In the genomic region with DNA sequence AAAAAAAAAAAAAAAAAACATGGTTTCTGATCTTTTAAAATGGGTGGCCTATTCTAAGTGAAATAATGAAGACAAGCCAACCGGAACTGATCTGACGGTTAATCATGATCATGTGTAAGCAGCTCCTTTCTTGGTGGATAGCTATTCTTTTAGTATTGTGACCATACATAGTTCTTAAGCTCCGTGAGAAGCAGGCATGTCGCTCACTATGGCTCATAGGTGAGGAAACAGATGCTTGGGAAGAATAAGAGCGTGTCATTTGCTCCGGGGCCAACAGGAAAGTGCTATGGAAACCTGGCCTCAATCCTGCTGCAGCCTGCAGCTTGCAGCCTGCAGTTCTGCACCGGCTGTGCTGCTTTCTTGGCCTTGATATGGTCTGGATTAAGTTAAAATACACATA, we compare ENCODE assay signal across 13 mouse cellular contexts. TPM values are rescaled to one million over a fixed set of nuclear protein-coding genes. Genes with fewer than 3 reads are reported as not detected.
DNase-seq lines count a peak whose midpoint lies in the region; ATAC-seq and TF ChIP-seq lines count a peak whose summit lies in the region.
"Had no signal": no experiment of that assay in that cellular context is flagged by ENCODE, and none has a peak within 500 bp of the region (broad histone marks: within the 10 kb centered on the region; RNA-seq: fewer than 3 reads in every experiment).

No protein-coding gene starts in this region.

- H3K9ac ChIP-seq in lung, embryonic 15.5 days: no peak overlapping the region
- H3K9ac ChIP-seq in heart, embryonic 16.5 days (ENCODE audit: low read length): no peak overlapping the region
- H3K9ac ChIP-seq: limb, embryonic 12.5 days had no signal

- TF ChIP-seq CTCF in gastrocnemius, adult 2 months (IDR thresholded peaks at IDR 0.05): no peak

- no peak overlapping the region for H3K4me2 ChIP-seq in lung, embryonic 15.5 days
- H3K4me2 ChIP-seq in heart, embryonic 16.5 days (ENCODE audit: low read depth, low read length): no peak overlapping the region; the same call in 1 of the 2 replicates
- H3K4me2 ChIP-seq: limb, embryonic 12.5 days had no signal

- no peak for ATAC-seq in lung, embryonic 15.5 days (ENCODE audit: borderline replicate concordance, extremely low read depth, low FRiP score, low TSS enrichment)
- ATAC-seq in heart, embryonic 16.5 days (replicated peaks; ENCODE audit: extremely low read depth, insufficient read depth, low FRiP score): no peak
- ATAC-seq: activated CD4-positive, CD25-positive, alpha-beta regulatory T cell, adult 4 months had no signal

- DNase-seq in gastrocnemius, adult 2 months: peak; percentile 54
- DNase-seq in gastrocnemius, postnatal 14 days: no peak
- DNase-seq in lung, postnatal 14 days: no peak
- peak; percentile 65 for DNase-seq in cerebellum, adult 9-10 months
- no peak for DNase-seq in layer of hippocampus, postnatal 36 days
- DNase-seq in thymus, postnatal 25 days: no peak
- DNase-seq: kidney, postnatal 4 days; right cerebral cortex, postnatal 14 days; thymus, adult 2 months had no signal

- H3K9me3 ChIP-seq in lung, embryonic 15.5 days: no peaks in the 10 kb centered on the region
- no peaks in the 10 kb centered on the region for H3K9me3 ChIP-seq in heart, embryonic 16.5 days (replicated peaks; ENCODE audit: control insufficient read depth, low read length)
- H3K9me3 ChIP-seq: limb, embryonic 12.5 days had no signal

- H3K36me3 ChIP-seq in lung, embryonic 15.5 days: no peaks in the 10 kb centered on the region
- no peaks in the 10 kb centered on the region for H3K36me3 ChIP-seq in heart, embryonic 16.5 days (ENCODE audit: control insufficient read depth, insufficient read depth)
- H3K36me3 ChIP-seq: limb, embryonic 12.5 days had no signal

- H3K4me1 ChIP-seq in lung, embryonic 15.5 days: peaks cover 61% of the 10 kb centered on the region
- H3K4me1 ChIP-seq in heart, embryonic 16.5 days (ENCODE audit: control insufficient read depth, insufficient read depth, low read length): peaks cover 53% of the 10 kb centered on the region

- intact Hi-C loops in gastrocnemius, adult 2 months (cut with DNase I): no loop called here
- intact Hi-C loops in gastrocnemius, postnatal 14 days (cut with DNase I; ENCODE audit: low total_unique reads): no loop called here

- peak overlapping the region; percentile 60 for H3K4me3 ChIP-seq in gastrocnemius, adult 2 months
- no peak overlapping the region for H3K4me3 ChIP-seq in lung, embryonic 15.5 days
- no peak overlapping the region for H3K4me3 ChIP-seq in heart, embryonic 16.5 days (ENCODE audit: low read length)
- H3K4me3 ChIP-seq: limb, embryonic 12.5 days had no signal

- peak overlapping the region; percentile 99 for H3K27ac ChIP-seq in gastrocnemius, adult 2 months
- H3K27ac ChIP-seq in lung, embryonic 15.5 days: peak overlapping the region; percentile 44
- H3K27ac ChIP-seq in heart, embryonic 16.5 days (ENCODE audit: low read length): peak overlapping the region; percentile 65
- H3K27ac ChIP-seq: limb, embryonic 12.5 days had no signal

- no peaks in the 10 kb centered on the region for H3K27me3 ChIP-seq in lung, embryonic 15.5 days
- no peaks in the 10 kb centered on the region for H3K27me3 ChIP-seq in heart, embryonic 16.5 days (ENCODE audit: control insufficient read depth, insufficient read depth, low read length)
- H3K27me3 ChIP-seq: limb, embryonic 12.5 days had no signal

- 46% methylated on average over 7 of the region's 7 CpGs for WGBS in lung, embryonic 15.5 days
- WGBS in heart, embryonic 16.5 days: 44% methylated on average over 7 of the region's 7 CpGs

RNA-seq across cellular contexts. Expression of gene Mbnl1, which starts 40.7 kb away (rescaled TPM):
- 100 to 1,000 TPM; 495 to 592 TPM for total RNA-seq in gastrocnemius, adult 2 months (2021)
- total RNA-seq in gastrocnemius, postnatal 14 days (2021): 100 to 1,000 TPM; 280 to 319 TPM
- polyA plus RNA-seq in lung, embryonic 15.5 days (2015; fragmentation: Nextera tagmentation; extraction: Ambion mirVana): 168 and 169 TPM in 2 replicates
- 86.0 and 92.8 TPM in 2 replicates for polyA plus RNA-seq in heart, embryonic 16.5 days (2015; fragmentation: Nextera tagmentation; extraction: Ambion mirVana)
- total RNA-seq in layer of hippocampus, postnatal 36 days (2021): 100 to 1,000 TPM; 126 to 129 TPM

Comparison
In these comparisons a context has a peak if more than half of its experiments do, and no peak if none do; other contexts are left out.
1. DNase-seq: peak in gastrocnemius, adult 2 months (single experiment) and cerebellum, adult 9-10 months (single experiment); none in gastrocnemius, postnatal 14 days (single experiment), lung, postnatal 14 days (single experiment), layer of hippocampus, postnatal 36 days (0 of 2) and thymus, postnatal 25 days (single experiment).
2. H3K27ac ChIP-seq: peak in every context shown above with its lines; median percentile 99 in gastrocnemius, adult 2 months; 65 in heart, embryonic 16.5 days; 44 in lung, embryonic 15.5 days.